Mouse (Mus musculus): Measurements from ENCODE around the gene Mast2. TPM values are rescaled to one million over a fixed set of nuclear protein-coding genes. Genes with fewer than 3 reads are reported as not detected.

Gene Mast2
- 33.8 TPM for total RNA-seq (2023)

GRCm38 (mm10) chr4:116464126-116464981, at the start of gene Mast2:
TSS of gene Mast2 (minus strand) at chr4:116464183.

GRCm38 (mm10) chr4:116507425-116508218, 43.6 kb upstream of the Mast2 start, which contains the start of gene Ipp:
TSS of gene Ipp (plus strand) at chr4:116507549.

Other genes with a start within 250 kb of the Mast2 start
- gene Pik3r3, start 242.6 kb downstream of the Mast2 start, total RNA-seq (2023) = 3.2 TPM
- gene Ipp, start 43.4 kb upstream of the Mast2 start, total RNA-seq (2023) = 10.8 TPM
- 7.8 TPM for gene Tmem69, start 91.8 kb upstream of the Mast2 start, total RNA-seq (2023)
- 136 TPM for gene Gpbp1l1, start 93.5 kb upstream of the Mast2 start, total RNA-seq (2023)
- gene Ccdc17, start 132.5 kb upstream of the Mast2 start, total RNA-seq (2023) = 8.8 TPM
- 116 TPM for gene Nasp, start 163.8 kb upstream of the Mast2 start, total RNA-seq (2023)
- 169 TPM for gene Akr1a1, start 187.5 kb upstream of the Mast2 start, total RNA-seq (2023)
- 158 TPM for gene Prdx1, start 221.4 kb upstream of the Mast2 start, total RNA-seq (2023)
- 3.3 TPM for gene Mmachc, start 244.2 kb upstream of the Mast2 start, total RNA-seq (2023)
- 11.5 TPM for gene Ccdc163, start 244.3 kb upstream of the Mast2 start, total RNA-seq (2023)